Mouse (Mus musculus) heart, postnatal 14 days (tissue): ENCODE data around the gene Dph1. TPM values are rescaled to one million over a fixed set of nuclear protein-coding genes. Genes with fewer than 3 reads are reported as not detected.

Experiments
- DNase-seq, 2 experiments: peaks; one replicate each; pipeline ENCODE4 v3.0.0; 2021 to 2022
- intact Hi-C: fragments of 180-260 bp; cut with DNase I; formaldehyde crosslinking; loops from one replicate; pipeline ENCODE4 v1.15.1; 2025
- microRNA-seq, 2 experiments: library from miRNA; unstranded; fragments of <30 nt; microRNA quantifications; one replicate each; pipeline ENCODE4 v1.2.0; 2021 to 2022
- total RNA-seq, 2 experiments: library from RNA; stranded (reverse); gene quantifications; 2 replicates each; pipeline ENCODE4 v1.2.3; 2021

Gene Dph1
- total RNA-seq, 2 experiments from 2014 or later: 9.9 TPM

DNA sequence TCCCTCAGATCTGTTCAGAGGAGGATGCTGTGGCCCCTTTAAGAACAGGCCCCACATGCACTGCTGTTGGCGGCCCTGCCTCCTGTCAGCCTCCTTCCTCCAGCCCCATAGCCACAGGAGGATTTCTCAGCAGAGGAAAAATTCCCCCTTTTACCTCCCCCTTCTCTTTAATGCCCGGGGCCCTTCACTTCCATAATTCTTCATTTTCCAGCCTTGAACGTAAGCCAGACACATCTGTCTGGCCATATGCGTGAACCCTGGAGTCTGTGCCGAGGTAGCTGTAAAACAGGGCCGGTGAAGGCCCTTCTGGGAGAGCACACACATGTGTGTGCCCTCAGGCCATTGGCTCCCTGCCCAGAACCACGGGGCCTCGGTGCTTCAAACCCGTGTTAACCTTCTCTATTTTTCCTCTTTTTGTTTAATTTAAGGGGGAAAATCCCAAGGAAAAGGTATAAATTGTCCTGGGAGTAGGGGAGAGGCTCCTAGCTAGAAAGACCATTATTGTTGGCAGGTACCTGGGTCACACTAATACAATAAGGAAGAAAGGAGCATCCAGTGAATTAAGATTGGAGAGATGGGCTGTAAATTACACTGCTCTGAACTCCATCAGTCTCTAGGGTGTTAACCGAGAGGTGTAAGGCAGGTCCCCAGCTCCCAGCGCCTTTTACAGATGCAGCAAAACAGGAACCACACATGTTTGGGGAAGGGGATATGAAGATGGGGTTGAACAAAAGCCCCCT is 43.8 kb downstream of the Dph1 start:
- DNase-seq: peak; percentile 47 to 51

GRCm38 (mm10) chr11:75145841-75146240 is 45.2 kb downstream of the Dph1 start:
- intact Hi-C loops: no loop called here
- DNase-seq: no peak

More for the DNA sequence above, 43.8 kb downstream of the Dph1 start:
- intact Hi-C loops: no loop called here

DNA sequence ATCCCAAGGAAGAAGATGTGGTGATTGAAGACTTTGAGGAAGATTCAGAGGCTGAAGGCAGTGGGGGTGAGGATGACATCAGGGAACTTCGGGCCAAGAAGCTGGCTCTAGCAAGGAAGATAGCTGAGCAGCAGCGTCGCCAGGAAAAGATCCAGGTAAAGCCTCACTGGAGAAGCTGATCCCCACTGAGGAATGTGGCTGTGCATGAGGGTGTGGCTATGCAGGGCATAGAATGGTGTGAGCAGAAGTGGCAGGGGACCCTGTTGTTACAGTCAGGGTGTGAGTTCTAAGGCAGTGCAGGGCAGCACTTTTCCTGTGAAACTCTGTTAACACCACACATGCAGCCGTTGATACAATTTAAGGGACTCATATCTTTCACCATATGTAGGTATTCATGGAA is 48.3 kb downstream of the Dph1 start:
- intact Hi-C loops: no loop called here
- DNase-seq: no peak

GRCm38 (mm10) chr11:75141913-75142312 is 49.1 kb downstream of the Dph1 start:
- peak in 1 of 2 experiments; percentile 46 for DNase-seq

GRCm38 (mm10) chr11:75141038-75141437 is 50.0 kb downstream of the Dph1 start:
- intact Hi-C loops: loop anchor here (2.0 kb wide), 1 partner anchor 16 kb away; no protein-coding TSS in a partner anchor
- DNase-seq: no peak

More at GRCm38 (mm10) chr11:75141913-75142312, 49.1 kb downstream of the Dph1 start:
- intact Hi-C loops: loop anchor here (2.0 kb wide), 1 partner anchor 15 kb away; no protein-coding TSS in a partner anchor

- DNase-seq: peak; percentile 43 to 60
- intact Hi-C loops: loop anchor here (2.0 kb wide), 1 partner anchor 16 kb away; no protein-coding TSS in a partner anchor
Measured at GRCm38 (mm10) chr11:75140431-75140830, 50.6 kb downstream of the Dph1 start.

- peak; percentile 80 to 87 for DNase-seq
- intact Hi-C loops: no loop called here
Measured at GRCm38 (mm10) chr11:75139122-75139963, 51.7 kb downstream of the Dph1 start.

DNA sequence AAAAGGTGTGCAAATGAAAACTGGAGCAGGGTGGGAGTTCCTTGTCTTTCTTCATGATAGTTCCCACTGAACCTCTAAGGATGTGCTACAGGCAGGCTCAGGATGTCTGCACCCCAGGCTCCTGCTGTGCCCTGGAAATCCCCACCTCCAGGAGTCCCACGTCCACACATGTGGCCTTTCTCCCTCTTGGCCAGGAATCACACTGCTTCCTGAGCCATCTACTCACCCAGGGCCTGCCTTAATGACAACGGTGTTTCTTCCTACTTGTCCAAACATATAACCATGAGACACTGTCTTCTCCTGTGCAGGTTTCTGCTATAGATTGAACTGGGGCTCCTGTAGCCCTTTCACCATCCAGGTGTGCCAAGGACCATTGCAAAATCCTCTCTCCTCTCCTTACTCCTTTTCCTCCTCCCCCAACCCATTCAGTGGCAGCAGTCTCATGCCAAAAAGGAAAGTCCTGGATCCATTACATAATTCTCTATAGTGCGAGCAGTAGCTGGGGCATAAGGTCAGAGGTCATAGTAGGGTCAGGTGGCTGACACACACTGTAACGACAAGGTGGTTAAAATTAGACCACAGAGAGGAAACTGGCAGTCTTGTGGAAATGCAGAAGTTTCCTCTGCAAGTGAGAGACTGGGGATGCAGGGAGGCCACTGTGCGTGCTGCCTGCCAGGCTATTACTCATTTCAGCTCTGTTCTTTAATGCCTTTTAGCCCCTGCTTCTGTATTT is 54.2 kb downstream of the Dph1 start:
- intact Hi-C loops: no loop called here
- peak in 1 of 2 experiments; percentile 40 for DNase-seq

DNA sequence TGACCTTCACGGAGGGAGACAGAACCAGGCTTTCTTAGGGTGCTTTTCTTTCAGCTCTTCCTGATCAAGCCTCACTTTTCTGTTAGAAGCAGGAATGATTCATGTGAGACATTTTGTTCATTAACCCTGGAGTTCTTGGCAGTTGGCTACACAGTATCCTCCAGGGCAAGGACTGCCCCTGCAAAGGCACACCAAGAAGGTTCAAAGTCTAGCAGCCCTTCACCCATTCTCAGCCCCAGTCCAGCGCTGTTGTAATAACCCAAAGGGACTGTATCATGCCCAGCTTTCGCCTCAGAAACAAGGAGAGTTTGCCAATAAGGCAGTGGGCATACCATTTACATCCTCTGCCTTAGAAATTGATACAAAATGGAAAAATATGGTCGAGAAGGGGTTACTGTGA is 55.7 kb downstream of the Dph1 start:
- no peak for DNase-seq
- intact Hi-C loops: no loop called here

DNA sequence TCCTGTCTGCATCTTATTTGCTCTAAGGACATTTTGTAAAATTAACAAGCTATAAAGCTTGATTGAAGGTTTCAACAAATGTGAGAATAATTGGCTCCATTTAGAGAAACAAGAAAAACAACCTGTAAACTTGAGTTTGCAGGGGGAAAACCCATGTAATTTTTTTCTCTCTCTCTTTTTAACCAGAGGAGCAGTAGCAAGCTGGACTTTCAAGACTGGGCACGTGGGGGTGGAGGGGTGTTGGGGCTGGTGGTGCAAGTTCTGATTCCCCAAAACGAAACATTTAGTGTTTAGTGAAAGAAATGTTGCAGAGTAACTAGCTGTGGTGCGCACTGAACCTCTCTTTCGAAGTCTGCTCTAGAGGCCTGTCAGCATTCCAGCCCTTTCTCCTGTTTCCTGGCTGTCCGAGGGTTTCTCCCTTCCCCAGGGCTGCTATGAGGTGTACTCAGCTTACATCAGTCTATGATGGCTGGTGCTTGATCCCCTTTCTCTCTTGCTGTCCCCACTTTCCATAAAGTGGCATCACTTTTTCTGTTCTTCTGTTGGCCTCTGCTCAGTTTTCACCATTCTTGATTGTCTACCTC is 56.5 kb downstream of the Dph1 start:
- intact Hi-C loops: loop anchor here (5.0 kb wide), 1 partner anchor 33 kb away; the partner anchor contains the start of gene Hic1
- DNase-seq: no peak

GRCm38 (mm10) chr11:75133951-75134350 is 57.1 kb downstream of the Dph1 start:
- peak; percentile 64 to 70 for DNase-seq
- intact Hi-C loops: loop anchor here (5.0 kb wide), 1 partner anchor 33 kb away; the partner anchor contains the start of gene Hic1

- no peak for DNase-seq
- intact Hi-C loops: loop anchor here (5.0 kb wide), 1 partner anchor 34 kb away; the partner anchor contains the start of gene Hic1
Measured at GRCm38 (mm10) chr11:75133391-75133790, 57.6 kb downstream of the Dph1 start.

DNA sequence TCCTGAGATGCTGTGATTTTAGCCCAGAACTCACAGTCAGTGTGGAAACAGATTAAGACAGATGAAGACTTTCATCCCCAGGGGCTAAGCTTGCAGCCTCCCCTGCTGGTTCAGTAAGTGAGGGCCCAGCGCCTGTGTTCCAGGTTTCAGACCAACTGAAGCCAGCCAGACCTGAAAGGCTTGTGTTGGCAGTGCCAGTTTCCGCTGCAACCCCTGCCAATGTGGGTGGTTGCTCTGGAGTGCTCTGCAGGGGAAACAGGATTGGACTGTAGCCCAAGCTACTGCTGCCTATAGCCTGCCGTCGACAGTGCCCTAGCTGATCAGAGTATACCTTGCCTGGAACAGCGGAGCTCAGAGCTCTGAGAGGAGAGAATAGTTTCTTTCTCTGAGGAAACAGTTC is 58.8 kb downstream of the Dph1 start:
- DNase-seq: peak; percentile 61 to 76
- intact Hi-C loops: loop anchor here (5.0 kb wide), 1 partner anchor 35 kb away; the partner anchor contains the start of gene Hic1

DNA sequence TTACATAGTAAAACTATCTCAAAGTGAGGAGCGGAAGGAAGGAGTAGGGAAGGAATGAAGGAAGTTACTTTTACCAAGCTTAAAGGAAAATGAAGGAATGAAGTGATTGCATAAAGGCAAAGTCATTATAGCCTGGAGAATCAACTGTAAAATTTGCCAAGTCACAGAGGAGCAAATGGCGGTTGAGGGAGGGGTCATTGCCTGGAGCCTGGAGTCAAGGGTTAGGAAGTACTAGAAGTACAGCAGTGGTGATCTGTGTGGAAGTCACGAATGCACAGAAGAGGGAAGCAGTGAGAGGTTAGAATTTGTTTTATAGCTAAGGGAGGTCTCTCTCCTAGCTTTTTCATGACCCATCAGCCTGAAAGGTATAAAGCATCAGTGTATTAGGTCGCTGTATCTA is 59.7 kb downstream of the Dph1 start:
- intact Hi-C loops: loop anchor here (5.0 kb wide), 1 partner anchor 36 kb away; the partner anchor contains the start of gene Hic1
- no peak for DNase-seq

GRCm38 (mm10) chr11:75129481-75129880 is 61.6 kb downstream of the Dph1 start:
- intact Hi-C loops: no loop called here

More at GRCm38 (mm10) chr11:75129481-75129880, 61.6 kb downstream of the Dph1 start:
- DNase-seq: no peak

Small RNA genes lying within 50 kb of the gene (microRNA-seq; reads per million reads assigned to microRNA genes)
- gene Mir132 (1,189 to 17,127 reads per million in 2 experiments), gene Mir212 (22.6 to 859 reads per million in 2 experiments)

Other genes with a start within 250 kb of the Dph1 start
- 10 to 100 TPM; 22.7 to 26.3 TPM for gene Hic1, start 21.7 kb downstream of the Dph1 start, total RNA-seq
- 1 to 10 TPM; 7.1 TPM for gene Ovca2, start 12.4 kb downstream of the Dph1 start, total RNA-seq
- 10 to 100 TPM; 10.6 to 13.2 TPM for gene Rtn4rl1, start 2.5 kb upstream of the Dph1 start, total RNA-seq
- gene Rpa1, start 157.1 kb upstream of the Dph1 start, total RNA-seq: 10 to 100 TPM; 66.9 to 70.5 TPM
- gene Smyd4, start 157.2 kb upstream of the Dph1 start, total RNA-seq: 1 to 10 TPM; 4.2 to 4.6 TPM
- gene Serpinf1, start 231.5 kb upstream of the Dph1 start, total RNA-seq: 10 to 100 TPM; 24.8 to 31.9 TPM
- gene Serpinf2, start 248.3 kb upstream of the Dph1 start, total RNA-seq: not detected